Mouse (Mus musculus): ENCODE data around the gene Acap2. TPM values are rescaled to one million over a fixed set of nuclear protein-coding genes. Genes with fewer than 3 reads are reported as not detected.
A peak's percentile ranks its signal among the peaks of the same experiment; 100 is the strongest.

Gene Acap2
- polyA plus RNA-seq, 1 experiment: 36.9 TPM

- peak in 1 of 2 experiments; percentile 7 for DNase-seq
- TF ChIP-seq CTCF (IDR thresholded peaks at IDR 0.05; ENCODE audit: borderline replicate concordance, insufficient read depth, low read depth, low read length): no peak
- TF ChIP-seq POLR2A (IDR thresholded peaks at IDR 0.05; ENCODE audit: borderline replicate concordance, insufficient read depth, low read length): no peak
- no peak overlapping the region for H3K27ac ChIP-seq (ENCODE audit: insufficient read depth, low read length)
- H3K4me3 ChIP-seq (replicated peaks; ENCODE audit: insufficient read depth, low read depth, low read length): no peak overlapping the region
- 0 out of 2 replicates have a peak, but pooled peaks cover 5% of the 10 kb centered on the region for H3K4me1 ChIP-seq (ENCODE audit: control insufficient read depth, insufficient read depth, low read length)
- WGBS: 60% methylated on average over 8 of the region's 8 CpGs
- no peaks in the 10 kb centered on the region for H3K27me3 ChIP-seq (ENCODE audit: control insufficient read depth, insufficient read depth, low read length)
These were observed 124.6 kb downstream of the Acap2 start for GRCm38 (mm10) chr16:31076436-31076835.

- WGBS: 80% methylated on average over 3 of the region's 3 CpGs
- no peak for TF ChIP-seq POLR2A (IDR thresholded peaks at IDR 0.05; ENCODE audit: borderline replicate concordance, insufficient read depth, low read length)
- no peak for TF ChIP-seq CTCF (IDR thresholded peaks at IDR 0.05; ENCODE audit: borderline replicate concordance, insufficient read depth, low read depth, low read length)
- Histone ChIP-seq H3K27ac (ENCODE audit: insufficient read depth, low read length) (no peak overlapping the region), H3K4me1 (ENCODE audit: control insufficient read depth, insufficient read depth, low read length) (peaks cover 10% of the 10 kb centered on the region; the same call in 1 of the 2 replicates), H3K27me3 (ENCODE audit: control insufficient read depth, insufficient read depth, low read length) (no peaks in the 10 kb centered on the region), H3K4me3 (replicated peaks; ENCODE audit: insufficient read depth, low read depth, low read length) (no peak overlapping the region)
- no peak for DNase-seq
These were observed 126.6 kb downstream of the Acap2 start for GRCm38 (mm10) chr16:31074324-31074908.

DNA sequence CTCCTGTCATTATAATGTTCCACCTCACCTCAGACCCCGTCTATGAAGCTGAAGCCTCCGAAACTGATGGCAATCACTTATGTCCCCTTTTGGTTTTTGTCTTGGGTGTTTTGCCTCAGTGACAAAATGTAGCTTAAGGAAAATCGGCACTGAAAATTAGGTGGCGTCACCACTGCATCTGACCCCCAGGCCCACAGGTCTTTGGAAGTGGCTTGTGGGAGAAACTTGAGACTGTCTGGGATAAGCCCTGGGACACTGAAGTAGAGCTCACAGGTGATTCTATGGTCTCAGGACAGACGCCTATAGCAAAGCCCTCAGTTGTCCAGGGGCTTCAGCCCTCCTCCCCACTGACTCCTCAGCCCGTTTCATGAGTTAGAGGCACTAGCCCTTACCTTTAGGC lies 129.3 kb downstream of the Acap2 start:
- 89% methylated on average over 6 of the region's 6 CpGs for WGBS
- H3K27me3 ChIP-seq (ENCODE audit: control insufficient read depth, insufficient read depth, low read length): no peaks in the 10 kb centered on the region
- peak in 1 of 2 experiments; percentile 5 for DNase-seq
- H3K27ac ChIP-seq (ENCODE audit: insufficient read depth, low read length): no peak overlapping the region
- H3K4me3 ChIP-seq (replicated peaks; ENCODE audit: insufficient read depth, low read depth, low read length): no peak overlapping the region
- no peak for TF ChIP-seq CTCF (IDR thresholded peaks at IDR 0.05; ENCODE audit: borderline replicate concordance, insufficient read depth, low read depth, low read length)
- no peak for TF ChIP-seq POLR2A (IDR thresholded peaks at IDR 0.05; ENCODE audit: borderline replicate concordance, insufficient read depth, low read length)
- H3K4me1 ChIP-seq (ENCODE audit: control insufficient read depth, insufficient read depth, low read length): peaks cover 15% of the 10 kb centered on the region

- no peaks in the 10 kb centered on the region for H3K27me3 ChIP-seq (ENCODE audit: control insufficient read depth, insufficient read depth, low read length)
- H3K4me1 ChIP-seq (ENCODE audit: control insufficient read depth, insufficient read depth, low read length): peaks cover 20% of the 10 kb centered on the region
- TF ChIP-seq POLR2A (IDR thresholded peaks at IDR 0.05; ENCODE audit: borderline replicate concordance, insufficient read depth, low read length) (no peak), CTCF (IDR thresholded peaks at IDR 0.05; ENCODE audit: borderline replicate concordance, insufficient read depth, low read depth, low read length) (peak; percentile 99)
- H3K27ac ChIP-seq (ENCODE audit: insufficient read depth, low read length): no peak overlapping the region
- WGBS: 20% methylated on average over 21 of the region's 21 CpGs
- peak; percentile 81 to 87 for DNase-seq
- peak overlapping the region; percentile 3 for H3K4me3 ChIP-seq (replicated peaks; ENCODE audit: insufficient read depth, low read depth, low read length)
These were observed 130.5 kb downstream of the Acap2 start for GRCm38 (mm10) chr16:31070358-31071133.

DNA sequence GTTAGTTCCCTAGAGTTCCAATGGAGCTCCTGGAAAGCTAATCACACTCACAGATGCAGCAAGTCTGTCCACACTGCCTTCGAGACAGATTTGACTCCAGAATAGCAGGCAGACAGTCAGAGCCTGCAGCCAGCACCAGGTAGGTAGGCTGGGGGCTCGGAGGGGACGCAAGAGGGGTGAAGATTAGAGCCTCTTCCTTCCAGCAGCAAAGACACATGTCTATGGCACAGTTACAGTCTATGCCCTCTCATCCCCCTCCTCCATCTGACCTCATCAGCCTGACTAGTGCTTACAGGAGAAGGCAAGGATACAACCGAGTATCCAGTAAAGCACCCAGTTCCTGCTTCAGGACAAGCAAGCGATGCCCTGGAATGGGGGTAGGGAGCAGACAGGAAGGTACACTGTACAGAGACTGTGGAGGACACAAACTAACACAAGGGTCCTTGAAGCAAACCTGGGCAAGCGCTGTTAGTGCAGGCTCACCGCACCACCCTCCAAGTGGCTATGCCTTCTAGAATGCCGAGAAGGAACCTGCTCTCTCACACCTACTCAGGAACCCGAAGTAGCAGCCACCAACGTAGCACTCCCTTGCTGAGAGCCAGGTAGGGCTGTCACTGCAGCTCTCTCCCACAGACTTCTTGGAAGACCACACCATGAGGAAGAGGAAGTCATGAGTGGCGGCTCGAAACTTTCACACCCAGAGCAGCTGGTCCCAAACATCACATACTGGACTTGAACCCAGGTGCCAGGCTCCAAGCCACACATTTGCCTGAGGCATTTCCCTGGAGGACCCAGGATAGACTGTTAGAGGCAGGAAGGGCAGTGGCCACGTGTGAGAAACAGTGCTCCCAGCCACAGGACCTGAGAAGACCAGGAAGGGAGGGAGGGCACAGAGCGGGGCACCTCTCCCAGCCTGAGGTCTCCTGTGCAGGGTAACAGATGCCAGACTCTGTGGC lies 131.6 kb downstream of the Acap2 start:
- no peaks in the 10 kb centered on the region for H3K27me3 ChIP-seq (ENCODE audit: control insufficient read depth, insufficient read depth, low read length)
- peaks cover 20% of the 10 kb centered on the region for H3K4me1 ChIP-seq (ENCODE audit: control insufficient read depth, insufficient read depth, low read length)
- no peak overlapping the region for H3K27ac ChIP-seq (ENCODE audit: insufficient read depth, low read length)
- no peak for DNase-seq
- 86% methylated on average over 14 of the region's 14 CpGs for WGBS
- H3K4me3 ChIP-seq (replicated peaks; ENCODE audit: insufficient read depth, low read depth, low read length): no peak overlapping the region
- TF ChIP-seq POLR2A (IDR thresholded peaks at IDR 0.05; ENCODE audit: borderline replicate concordance, insufficient read depth, low read length) (no peak), CTCF (IDR thresholded peaks at IDR 0.05; ENCODE audit: borderline replicate concordance, insufficient read depth, low read depth, low read length) (no peak)

GRCm38 (mm10) chr16:31068280-31068679 lies 132.8 kb downstream of the Acap2 start:
- Histone ChIP-seq H3K27me3 (ENCODE audit: control insufficient read depth, insufficient read depth, low read length) (no peaks in the 10 kb centered on the region), H3K4me1 (ENCODE audit: control insufficient read depth, insufficient read depth, low read length) (peaks cover 24% of the 10 kb centered on the region), H3K4me3 (replicated peaks; ENCODE audit: insufficient read depth, low read depth, low read length) (no peak overlapping the region), H3K27ac (ENCODE audit: insufficient read depth, low read length) (no peak overlapping the region)
- DNase-seq: no peak
- 60% methylated on average over 7 of the region's 7 CpGs for WGBS
- TF ChIP-seq POLR2A (IDR thresholded peaks at IDR 0.05; ENCODE audit: borderline replicate concordance, insufficient read depth, low read length) (no peak), CTCF (IDR thresholded peaks at IDR 0.05; ENCODE audit: borderline replicate concordance, insufficient read depth, low read depth, low read length) (no peak)

- H3K27me3 ChIP-seq (ENCODE audit: control insufficient read depth, insufficient read depth, low read length): no peaks in the 10 kb centered on the region
- no peak for DNase-seq
- peaks cover 35% of the 10 kb centered on the region for H3K4me1 ChIP-seq (ENCODE audit: control insufficient read depth, insufficient read depth, low read length)
- TF ChIP-seq CTCF (IDR thresholded peaks at IDR 0.05; ENCODE audit: borderline replicate concordance, insufficient read depth, low read depth, low read length): no peak
- no peak for TF ChIP-seq POLR2A (IDR thresholded peaks at IDR 0.05; ENCODE audit: borderline replicate concordance, insufficient read depth, low read length)
- WGBS: 49% methylated on average over 15 of the region's 15 CpGs
- H3K27ac ChIP-seq (ENCODE audit: insufficient read depth, low read length): no peak overlapping the region
- H3K4me3 ChIP-seq (replicated peaks; ENCODE audit: insufficient read depth, low read depth, low read length): no peak overlapping the region
These were observed 134.5 kb downstream of the Acap2 start for GRCm38 (mm10) chr16:31066344-31067098.

Measured in cerebellum, adult 2 months (tissue).